Mouse (Mus musculus): ENCODE data around the gene Agr2. TPM values are rescaled to one million over a fixed set of nuclear protein-coding genes. Genes with fewer than 3 reads are reported as not detected.

Gene Agr2
- total and polyA plus RNA-seq, 3 experiments, result not detected

DNA sequence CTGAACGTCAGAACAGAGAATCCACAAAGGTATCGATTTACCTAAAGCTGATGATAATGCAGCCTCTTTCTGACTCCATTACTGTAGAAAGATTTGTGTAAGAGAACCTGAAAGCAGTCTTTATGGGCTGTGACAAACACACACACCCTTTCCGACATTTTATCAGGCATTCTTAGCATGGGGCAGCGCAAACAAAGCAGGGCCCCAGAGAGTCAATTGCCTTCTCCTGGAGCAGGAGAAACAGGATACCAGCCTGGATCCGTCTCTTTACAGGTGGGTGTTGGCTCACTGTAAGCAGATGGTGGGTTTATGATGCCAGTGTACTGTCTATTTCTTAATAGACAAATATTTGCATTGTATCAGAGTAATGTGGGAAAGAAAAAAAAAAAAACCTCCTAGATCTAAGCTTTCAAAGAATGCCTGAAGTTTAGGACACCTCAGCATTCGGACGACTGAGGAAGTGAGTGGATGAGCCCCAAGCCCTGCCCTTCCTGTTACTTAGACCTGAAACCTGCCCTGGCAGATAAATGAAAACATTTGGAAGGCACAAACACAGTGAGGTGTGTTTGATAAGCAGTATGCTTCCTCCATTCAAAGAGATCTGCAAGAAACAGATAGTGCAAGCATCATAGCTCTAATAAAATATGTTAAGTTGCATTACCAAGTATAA, 26.5 kb upstream of the Agr2 start:
- Histone ChIP-seq H3K4me3 (replicated peaks in 1 of 3; ENCODE audit: low read depth in 2 of 3, low read length in 2 of 3, poor library complexity in 1 of 3) (no peak overlapping the region), H3K27me3 (replicated peaks) (no peaks in the 10 kb centered on the region), H3K27ac (ENCODE audit: insufficient read depth, low read depth) (no peak overlapping the region), H3K79me2 (replicated peaks; ENCODE audit: control insufficient read depth, extremely low read depth, insufficient read depth, poor library complexity, severe bottlenecking) (no peaks in the 10 kb centered on the region), H3K4me2 (ENCODE audit: insufficient read depth, low read depth, poor library complexity, severe bottlenecking) (peak overlapping the region; percentile 16; the same call in 1 of the 2 replicates), H3K4me1 (ENCODE audit: control insufficient read depth in 1 of 2, insufficient read depth in 2 of 2) (no peaks in the 10 kb centered on the region), H3K36me3 (replicated peaks in 1 of 2; ENCODE audit: control insufficient read depth in 1 of 2, insufficient read depth in 1 of 2, low read length in 1 of 2) (no peaks in the 10 kb centered on the region), H3K9ac (ENCODE audit: insufficient read depth, low read depth) (no peak overlapping the region), H3K9me3 (replicated peaks; ENCODE audit: low read length) (no peaks in the 10 kb centered on the region)
- dilution Hi-C loops (cut with MboI; ENCODE audit: extremely low pct_ligation_motif_present, extremely low pct_unique_long_range_greater_than_20kb, low sequenced_read_pairs), result no loop called here
- no peak for DNase-seq (ENCODE audit: extremely low read depth)
- TF ChIP-seq ZKSCAN1 (IDR thresholded peaks at IDR 0.05; ENCODE audit: borderline replicate concordance, low read depth, low read length) (no peak), KAT2A (IDR thresholded peaks at IDR 0.05; ENCODE audit: insufficient replicate concordance, low read length) (no peak), USF2 (conservative IDR thresholded peaks at IDR 0.05; ENCODE audit: low read depth, low read length) (no peak), HCFC1 (IDR thresholded peaks at IDR 0.05; ENCODE audit: low read depth, low read length) (no peak), ZMIZ1 (IDR thresholded peaks at IDR 0.05; ENCODE audit: low read depth, low read length) (no peak), MYC (IDR thresholded peaks at IDR 0.05; ENCODE audit: low read depth, low read length) (no peak), ZC3H11A (IDR thresholded peaks at IDR 0.05; ENCODE audit: low read depth, low read length) (no peak), SMC3 (IDR thresholded peaks at IDR 0.05; ENCODE audit: low read depth, low read length) (no peak), CHD2 (IDR thresholded peaks at IDR 0.05; ENCODE audit: low read length) (no peak), MAZ (IDR thresholded peaks at IDR 0.05; ENCODE audit: low read depth, low read length) (no peak), ELF1 (IDR thresholded peaks at IDR 0.05; ENCODE audit: low read depth, low read length) (no peak), JUND (conservative IDR thresholded peaks at IDR 0.05; ENCODE audit: low read depth, low read length) (no peak), ZNF384 (IDR thresholded peaks at IDR 0.05; ENCODE audit: low read depth, low read length) (no peak), JUN (IDR thresholded peaks at IDR 0.05; ENCODE audit: insufficient read depth, low read depth, low read length) (no peak), UBTF (IDR thresholded peaks at IDR 0.05; ENCODE audit: low read depth, low read length) (no peak), MEF2A (IDR thresholded peaks at IDR 0.05; ENCODE audit: borderline replicate concordance, low read depth, low read length) (no peak), GABPA (IDR thresholded peaks at IDR 0.05; ENCODE audit: insufficient replicate concordance, low read depth, low read length) (no peak)
- in situ Hi-C loops (cut with MboI; ENCODE audit: low pct_ligation_motif_present, low pct_unique_long_range_greater_than_20kb, low sequenced_read_pairs), result no loop called here

- Histone ChIP-seq H3K4me1 (ENCODE audit: control insufficient read depth in 1 of 2, insufficient read depth in 2 of 2) (no peaks in the 10 kb centered on the region), H3K27me3 (replicated peaks) (no peaks in the 10 kb centered on the region), H3K27ac (ENCODE audit: insufficient read depth, low read depth) (no peak overlapping the region), H3K4me3 (replicated peaks in 1 of 3; ENCODE audit: low read depth in 2 of 3, low read length in 2 of 3, poor library complexity in 1 of 3) (no peak overlapping the region), H3K9ac (ENCODE audit: insufficient read depth, low read depth) (no peak overlapping the region), H3K36me3 (replicated peaks in 1 of 2; ENCODE audit: control insufficient read depth in 1 of 2, insufficient read depth in 1 of 2, low read length in 1 of 2) (no peaks in the 10 kb centered on the region), H3K79me2 (replicated peaks; ENCODE audit: control insufficient read depth, extremely low read depth, insufficient read depth, poor library complexity, severe bottlenecking) (no peaks in the 10 kb centered on the region), H3K4me2 (ENCODE audit: insufficient read depth, low read depth, poor library complexity, severe bottlenecking) (peak overlapping the region; percentile 16; the same call in 1 of the 2 replicates), H3K9me3 (replicated peaks; ENCODE audit: low read length) (no peaks in the 10 kb centered on the region)
- in situ Hi-C loops (cut with MboI; ENCODE audit: low pct_ligation_motif_present, low pct_unique_long_range_greater_than_20kb, low sequenced_read_pairs), result no loop called here
- TF ChIP-seq NELFE (IDR thresholded peaks at IDR 0.05; ENCODE audit: low read depth, low read length) (no peak), RAD21 (IDR thresholded peaks at IDR 0.05; ENCODE audit: low read depth, low read length) (no peak), NRF1 (IDR thresholded peaks at IDR 0.05; ENCODE audit: low read depth, low read length) (no peak), ZMIZ1 (IDR thresholded peaks at IDR 0.05; ENCODE audit: low read depth, low read length) (no peak), KAT2A (IDR thresholded peaks at IDR 0.05; ENCODE audit: insufficient replicate concordance, low read length) (no peak), MEF2A (IDR thresholded peaks at IDR 0.05; ENCODE audit: borderline replicate concordance, low read depth, low read length) (no peak), ZKSCAN1 (IDR thresholded peaks at IDR 0.05; ENCODE audit: borderline replicate concordance, low read depth, low read length) (no peak), USF2 (conservative IDR thresholded peaks at IDR 0.05; ENCODE audit: low read depth, low read length) (no peak), CHD2 (IDR thresholded peaks at IDR 0.05; ENCODE audit: low read length) (no peak)
- dilution Hi-C loops (cut with MboI; ENCODE audit: extremely low pct_ligation_motif_present, extremely low pct_unique_long_range_greater_than_20kb, low sequenced_read_pairs), result no loop called here
- no peak for DNase-seq (ENCODE audit: extremely low read depth)
These were observed 26.0 kb upstream of the Agr2 start for GRCm38 (mm10) chr12:35966768-35967141.

Measured in CH12.LX (cell line).